In the genomic region with DNA sequence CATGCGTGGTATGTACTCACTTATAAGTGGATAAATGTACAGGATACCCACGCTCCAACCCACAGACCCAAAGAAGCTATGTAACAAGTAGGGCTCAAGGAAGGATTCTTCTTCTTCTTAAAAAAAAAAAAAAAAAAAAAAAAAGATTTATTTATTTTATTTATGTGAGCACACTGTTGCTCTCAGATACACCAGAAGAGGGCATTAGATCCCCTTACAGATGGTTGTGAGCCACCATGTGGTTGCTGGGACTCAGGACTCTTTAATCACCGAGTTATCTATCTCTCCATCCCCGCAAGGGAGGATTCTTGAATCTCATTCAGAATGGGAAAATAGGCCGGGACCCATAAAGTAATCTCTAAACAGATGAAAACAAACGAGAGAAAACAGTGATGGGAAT, we compare ENCODE assay signal across 15 mouse cellular contexts. TPM values are rescaled to one million over a fixed set of nuclear protein-coding genes. Genes with fewer than 3 reads are reported as not detected.
DNase-seq lines count a peak whose midpoint lies in the region; ATAC-seq and TF ChIP-seq lines count a peak whose summit lies in the region.
"Had no signal": no experiment of that assay in that cellular context is flagged by ENCODE, and none has a peak within 500 bp of the region (broad histone marks: within the 10 kb centered on the region; RNA-seq: fewer than 3 reads in every experiment).

No protein-coding gene starts in this region.

- no peaks in the 10 kb centered on the region for H3K36me3 ChIP-seq in liver, embryonic 14.5 days (replicated peaks; ENCODE audit: control insufficient read depth, insufficient read depth, low read depth)
- no peaks in the 10 kb centered on the region for H3K36me3 ChIP-seq in liver, embryonic 11.5 days (ENCODE audit: control insufficient read depth, insufficient read depth, low read length)
- H3K36me3 ChIP-seq: lung, embryonic 15.5 days; midbrain, embryonic 15.5 days; neural tube, embryonic 15.5 days had no signal

- H3K27me3 ChIP-seq in liver, embryonic 14.5 days (ENCODE audit: control insufficient read depth, insufficient read depth, low read length) = no peaks in the 10 kb centered on the region
- H3K27me3 ChIP-seq in liver, embryonic 11.5 days (replicated peaks; ENCODE audit: control insufficient read depth, insufficient read depth, low read length) = no peaks in the 10 kb centered on the region
- H3K27me3 ChIP-seq: lung, embryonic 15.5 days; midbrain, embryonic 15.5 days; neural tube, embryonic 15.5 days had no signal

- no peak overlapping the region for H3K4me3 ChIP-seq in gastrocnemius, adult 2 months
- H3K4me3 ChIP-seq in liver, embryonic 14.5 days (ENCODE audit: insufficient read depth in 1 of 2, low read depth in 2 of 2, low read length in 2 of 2) = no peak overlapping the region
- no peak overlapping the region for H3K4me3 ChIP-seq in liver, embryonic 11.5 days (ENCODE audit: low read depth, low read length)
- H3K4me3 ChIP-seq: lung, embryonic 15.5 days; midbrain, embryonic 15.5 days; neural tube, embryonic 15.5 days had no signal

- 31% methylated on average over 6 of the region's 6 CpGs for WGBS in liver, embryonic 14.5 days (ENCODE audit: insufficient replicate concordance)
- WGBS in liver, embryonic 11.5 days = 43% methylated on average over 6 of the region's 6 CpGs

- H3K9me3 ChIP-seq in liver, embryonic 14.5 days (ENCODE audit: control insufficient read depth, low read length) = no peaks in the 10 kb centered on the region
- H3K9me3 ChIP-seq in liver, embryonic 11.5 days (ENCODE audit: control insufficient read depth, low read length) = no peaks in the 10 kb centered on the region
- H3K9me3 ChIP-seq: lung, embryonic 15.5 days; midbrain, embryonic 15.5 days; neural tube, embryonic 15.5 days had no signal

- H3K4me2 ChIP-seq in liver, embryonic 14.5 days (ENCODE audit: low read depth) = no peak overlapping the region
- no peak overlapping the region for H3K4me2 ChIP-seq in liver, embryonic 11.5 days
- H3K4me2 ChIP-seq: lung, embryonic 15.5 days; midbrain, embryonic 15.5 days; neural tube, embryonic 15.5 days had no signal

- intact Hi-C loops in gastrocnemius, adult 2 months (cut with DNase I) = no loop called here
- intact Hi-C loops in gastrocnemius, postnatal 14 days (cut with DNase I; ENCODE audit: low total_unique reads) = no loop called here
- intact Hi-C loops in gastrocnemius, postnatal 36 days (cut with DNase I) = no loop called here

- no peak for ATAC-seq in liver, embryonic 14.5 days (ENCODE audit: insufficient read depth)
- no peak for ATAC-seq in liver, embryonic 11.5 days (replicated peaks; ENCODE audit: low FRiP score)
- peak; percentile 39 for ATAC-seq in CD4-positive, CD25-positive, alpha-beta regulatory T cell, adult 4 months
- ATAC-seq: midbrain, embryonic 15.5 days had no signal

- TF ChIP-seq EP300 in liver, embryonic 14.5 days (IDR thresholded peaks at IDR 0.05; ENCODE audit: low read depth) = no peak

- H3K4me1 ChIP-seq in liver, embryonic 14.5 days (replicated peaks; ENCODE audit: control insufficient read depth in 2 of 2, insufficient read depth in 2 of 2, low read length in 1 of 2) = no peaks in the 10 kb centered on the region
- H3K4me1 ChIP-seq in liver, embryonic 11.5 days (replicated peaks; ENCODE audit: control insufficient read depth, insufficient read depth, low read length) = no peaks in the 10 kb centered on the region
- H3K4me1 ChIP-seq: lung, embryonic 15.5 days; midbrain, embryonic 15.5 days had no signal

- DNase-seq in gastrocnemius, adult 2 months = no peak
- no peak for DNase-seq in gastrocnemius, postnatal 14 days
- no peak for DNase-seq in liver, embryonic 14.5 days (ENCODE audit: low read depth in 3 of 3, low spot score in 3 of 3)
- no peak for DNase-seq in liver, embryonic 11.5 days (ENCODE audit: low spot score)
- DNase-seq in brain, adult 2 months (ENCODE audit: low read depth, low spot score) = peak; percentile 37
- DNase-seq in urinary bladder, postnatal 36 days (ENCODE audit: low spot score in 2 of 2) = no peak
- no peak for DNase-seq in gastrocnemius, postnatal 36 days
- DNase-seq: adrenal gland, postnatal 25 days; kidney, adult 18-20 months; right cerebral cortex, postnatal 25 days; thymus, postnatal 25 days had no signal

- peak; percentile 39; the same call in 1 of the 2 replicates for TF ChIP-seq CTCF in gastrocnemius, adult 2 months (IDR thresholded peaks at IDR 0.05)
- 0 out of 2 replicates have a peak, but pooled peaks have one; percentile 10 for TF ChIP-seq CTCF in liver, embryonic 14.5 days (IDR thresholded peaks at IDR 0.05; ENCODE audit: low read depth)

- H3K27ac ChIP-seq in gastrocnemius, adult 2 months = no peak overlapping the region
- no peak overlapping the region for H3K27ac ChIP-seq in liver, embryonic 14.5 days
- H3K27ac ChIP-seq in liver, embryonic 11.5 days (ENCODE audit: low read depth, low read length) = no peak overlapping the region
- H3K27ac ChIP-seq: lung, embryonic 15.5 days; midbrain, embryonic 15.5 days; neural tube, embryonic 15.5 days had no signal

- H3K9ac ChIP-seq in liver, embryonic 14.5 days (replicated peaks) = no peak overlapping the region
- no peak overlapping the region for H3K9ac ChIP-seq in liver, embryonic 11.5 days (ENCODE audit: low read depth, low read length)
- H3K9ac ChIP-seq: lung, embryonic 15.5 days; midbrain, embryonic 15.5 days; neural tube, embryonic 15.5 days had no signal

RNA-seq across cellular contexts. Expression of a gene that starts 33.2 kb away (rescaled TPM):
- total RNA-seq in gastrocnemius, adult 2 months (2021) = 1 to 10 TPM; 1.2 to 1.5 TPM
- 1 to 10 TPM in 1 of 2 experiments, under 1 TPM in 1; 1.00 to 1.1 TPM for total RNA-seq in gastrocnemius, postnatal 14 days (2021)
- polyA plus RNA-seq in liver, embryonic 14.5 days (2012; rRNA removed) = 0.22 and 0.25 TPM in 2 replicates
- 0.14 and 0.29 TPM in 2 replicates for polyA plus RNA-seq in liver, embryonic 14.5 days (2014; fragmentation: Nextera tagmentation; extraction: Ambion mirVana)
- polyA plus RNA-seq in liver, embryonic 11.5 days (2014; fragmentation: Nextera tagmentation; extraction: Ambion mirVana) = 0.83 and 1.2 TPM in 2 replicates
- 1 to 10 TPM in 1 of 2 experiments, under 1 TPM in 1; 0.92 to 1.0 TPM for polyA plus RNA-seq in CD4-positive, CD25-positive, alpha-beta regulatory T cell, adult 4 months (2017; shearing (Covaris generic))
- total RNA-seq in gastrocnemius, postnatal 36 days (2021) = 1 to 10 TPM in 1 of 2 experiments, under 1 TPM in 1; 0.94 to 1.3 TPM
